Mouse (Mus musculus) heart, embryonic 14.5 days (tissue): ENCODE data around the gene Slco3a1. TPM values are rescaled to one million over a fixed set of nuclear protein-coding genes. Genes with fewer than 3 reads are reported as not detected.

Source experiments
- ATAC-seq: fragments of 200-750 bp; cut with Nextera tagmentation; 2 replicates; pipeline ENCODE4 v1.8.0; 2017; ENCODE audit warnings: low read depth, moderate TSS enrichment; ENCODE audit not compliant: insufficient number of reproducible peaks, insufficient read depth, low FRiP score
- H3K27ac ChIP-seq, 2 experiments: fragments of 200-500 bp in 1 of 2; fragments of 300-500 bp in 1 of 2; sonication (generic) in 1 of 2; replicated peaks in 1 of 2; 2 replicates each; pipeline ENCODE4 v1.5.1; 2012 to 2014; ENCODE audit warnings: low read depth in 2 of 2, low read length in 2 of 2, control low read depth in 1 of 2, mild to moderate bottlenecking in 1 of 2, mixed read lengths in 1 of 2; ENCODE audit not compliant: control insufficient read depth in 1 of 2, insufficient read depth in 1 of 2
- H3K27me3 ChIP-seq: fragments of 300-500 bp; sonication (generic); 2 replicates; pipeline ENCODE4 v1.6.1; 2014; ENCODE audit warnings: mild to moderate bottlenecking, low read length, control low read depth; ENCODE audit not compliant: control insufficient read depth, insufficient read depth
- H3K36me3 ChIP-seq: fragments of 300-500 bp; sonication (generic); 2 replicates; pipeline ENCODE4 v1.6.1; 2014; ENCODE audit warnings: mild to moderate bottlenecking, control low read depth, low read length, mixed read lengths; ENCODE audit not compliant: control insufficient read depth, insufficient read depth
- H3K4me1 ChIP-seq, 2 experiments: fragments of 200-500 bp in 1 of 2; fragments of 300-500 bp in 1 of 2; sonication (generic) in 1 of 2; 2 replicates each; pipeline ENCODE4 v1.6.1; 2012 to 2014; ENCODE audit warnings: low read length in 2 of 2, control low read depth in 1 of 2, mixed read lengths in 1 of 2; ENCODE audit not compliant: control insufficient read depth in 2 of 2, insufficient read depth in 2 of 2
- H3K4me2 ChIP-seq: fragments of 300-500 bp; sonication (generic); 2 replicates; pipeline ENCODE4 v1.6.1; 2014; ENCODE audit warnings: mild to moderate bottlenecking, low read length
- H3K4me3 ChIP-seq, 2 experiments: fragments of 200-500 bp in 1 of 2; fragments of 300-500 bp in 1 of 2; sonication (generic) in 1 of 2; 2 replicates each; pipeline ENCODE4 v1.5.1; 2012 to 2014; ENCODE audit warnings: low read length in 2 of 2, mild to moderate bottlenecking in 2 of 2, control low read depth in 1 of 2, low read depth in 1 of 2, moderate library complexity in 1 of 2; ENCODE audit not compliant: control insufficient read depth in 1 of 2, insufficient read depth in 1 of 2
- H3K9ac ChIP-seq: fragments of 300-500 bp; sonication (generic); 2 replicates; pipeline ENCODE4 v1.6.1; 2014; ENCODE audit warnings: mild to moderate bottlenecking, low read length
- H3K9me3 ChIP-seq: fragments of 300-500 bp; sonication (generic); 2 replicates; pipeline ENCODE4 v1.6.1; 2016; ENCODE audit warnings: low read length, control low read depth; ENCODE audit not compliant: control insufficient read depth
- WGBS: fragments of 180-500 bp; shearing (Covaris S2); extraction: QIAGEN DNeasy Blood & Tissue Kit; methylation state at CpG from one replicate; pipeline ENCODE4 v1.1.7; 2014; 5-methylcytosine and 5-hydroxymethylcytosine counted together
- polyA plus RNA-seq: library from polyadenylated mRNA; unstranded; fragments of >200 nt; fragmentation: Nextera tagmentation; extraction: Ambion mirVana; gene quantifications from 2 replicates; pipeline ENCODE4 v1.2.1, GENCODE M21; 2014

Slco3a1 gene
- polyA plus RNA-seq, 1 experiment from 2014 or later, result 16.0 TPM

DNA sequence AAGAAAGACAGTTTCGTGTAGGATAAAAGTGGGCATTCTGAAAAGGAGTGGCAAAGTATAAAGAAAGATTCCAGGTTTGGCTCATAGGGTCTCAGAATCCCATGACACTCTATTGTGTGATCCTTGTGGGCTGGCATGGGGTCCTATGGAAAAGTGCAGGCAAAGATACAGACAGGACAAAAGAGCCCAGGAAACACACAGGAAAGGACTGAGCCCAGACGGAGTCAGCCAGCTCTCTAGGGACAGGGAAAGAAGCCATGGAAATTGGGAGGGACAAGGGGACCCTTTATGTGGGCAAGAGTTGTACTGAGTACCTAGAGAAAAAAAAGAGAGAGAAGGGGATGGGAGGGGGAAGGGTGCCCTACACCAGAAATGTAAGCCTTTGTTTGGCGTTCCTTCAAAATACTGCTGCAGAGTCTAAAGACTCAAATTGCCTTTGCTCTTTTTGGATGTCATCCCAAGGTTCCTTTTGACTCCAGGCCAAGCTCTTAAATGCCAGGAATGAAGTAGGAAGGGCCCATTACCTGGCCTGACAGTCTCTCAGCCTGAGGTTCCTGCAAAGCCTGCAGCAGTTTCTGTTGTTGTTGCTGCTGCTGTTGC lies 238.6 kb downstream of the Slco3a1 start:
- Histone ChIP-seq H3K4me1 (no peaks in the 10 kb centered on the region), H3K27me3 (no peaks in the 10 kb centered on the region), H3K9ac (no peak overlapping the region), H3K9me3 (no peaks in the 10 kb centered on the region), H3K4me3 (no peak overlapping the region), H3K36me3 (0 out of 2 replicates have a peak, but pooled peaks cover 4% of the 10 kb centered on the region), H3K27ac (no peak overlapping the region), H3K4me2 (no peak overlapping the region)
- WGBS, result 82% methylated on average over 3 of the region's 3 CpGs
- no peak for ATAC-seq

DNA sequence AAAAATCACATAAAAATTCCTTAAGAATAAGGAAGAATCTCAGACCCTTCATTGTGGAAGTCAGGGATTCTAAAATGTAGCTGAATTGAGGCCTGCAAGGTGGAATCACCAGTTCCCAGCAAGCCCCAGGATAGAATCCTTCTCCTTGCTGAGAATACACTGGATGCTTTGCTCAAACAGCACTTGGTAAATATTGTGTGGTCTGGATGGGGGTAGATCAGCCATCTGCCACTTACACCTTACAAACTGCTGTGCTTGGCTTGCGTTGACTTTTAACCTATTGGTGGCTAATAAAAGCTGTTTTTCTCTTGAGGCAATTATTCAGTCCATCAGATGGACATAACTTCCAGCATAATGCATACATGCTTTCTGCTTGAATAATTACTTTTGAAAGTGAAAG lies 240.3 kb downstream of the Slco3a1 start:
- no peaks in the 10 kb centered on the region for H3K9me3 ChIP-seq
- no peaks in the 10 kb centered on the region for H3K27me3 ChIP-seq
- H3K4me1 ChIP-seq, result no peaks in the 10 kb centered on the region
- 0 out of 2 replicates have a peak, but pooled peaks cover under 1% of the 10 kb centered on the region for H3K36me3 ChIP-seq
- no peak for ATAC-seq
- H3K27ac ChIP-seq, result no peak overlapping the region
- no peak overlapping the region for H3K9ac ChIP-seq
- 84% methylated on average over 1 of the region's 1 CpGs for WGBS
- no peak overlapping the region for H3K4me3 ChIP-seq
- H3K4me2 ChIP-seq, result no peak overlapping the region

DNA sequence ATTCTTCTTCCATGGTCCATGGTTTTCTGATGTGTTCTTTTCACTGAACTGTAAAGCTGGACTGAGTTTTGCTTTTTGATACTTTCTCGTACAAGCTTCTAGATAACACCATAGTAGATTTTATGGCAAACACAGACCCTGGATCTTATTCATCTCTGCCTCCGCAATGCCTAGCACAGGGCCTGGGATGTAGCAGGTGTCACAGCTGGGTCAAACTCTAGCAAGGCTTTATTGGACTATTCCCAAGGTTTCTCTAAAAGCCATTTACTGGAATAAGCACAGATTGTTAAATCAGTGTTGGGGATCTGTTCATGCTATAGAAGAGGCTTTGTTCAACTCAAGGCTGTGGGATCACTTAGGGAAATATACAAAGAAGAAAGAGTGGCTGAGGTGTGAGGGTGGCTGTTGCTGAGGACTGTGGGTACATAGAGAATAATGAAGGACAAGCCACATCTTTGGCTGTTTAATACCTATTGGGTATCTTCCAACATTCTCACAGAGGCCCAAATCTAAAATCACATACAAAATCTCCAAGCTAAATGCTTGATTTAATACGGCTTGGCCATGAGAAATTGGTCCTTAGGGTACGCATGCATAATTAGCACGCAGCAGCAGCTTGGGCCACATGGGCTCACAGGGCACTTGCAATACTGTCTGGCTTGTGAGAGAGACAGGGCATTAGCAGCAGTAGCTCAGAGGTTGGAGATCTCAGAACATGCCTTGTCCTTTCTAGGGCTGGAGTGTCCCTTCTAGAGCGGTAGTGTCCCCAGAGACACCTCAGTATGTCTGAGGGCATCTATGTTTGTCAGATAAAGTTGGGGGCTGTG lies 241.1 kb downstream of the Slco3a1 start:
- Histone ChIP-seq H3K9me3 (no peaks in the 10 kb centered on the region), H3K27me3 (no peaks in the 10 kb centered on the region), H3K4me1 (no peaks in the 10 kb centered on the region), H3K9ac (no peak overlapping the region), H3K4me3 (no peak overlapping the region), H3K27ac (no peak overlapping the region), H3K4me2 (no peak overlapping the region), H3K36me3 (no peaks in the 10 kb centered on the region)
- ATAC-seq, result no peak
- WGBS, result 92% methylated on average over 6 of the region's 6 CpGs

DNA sequence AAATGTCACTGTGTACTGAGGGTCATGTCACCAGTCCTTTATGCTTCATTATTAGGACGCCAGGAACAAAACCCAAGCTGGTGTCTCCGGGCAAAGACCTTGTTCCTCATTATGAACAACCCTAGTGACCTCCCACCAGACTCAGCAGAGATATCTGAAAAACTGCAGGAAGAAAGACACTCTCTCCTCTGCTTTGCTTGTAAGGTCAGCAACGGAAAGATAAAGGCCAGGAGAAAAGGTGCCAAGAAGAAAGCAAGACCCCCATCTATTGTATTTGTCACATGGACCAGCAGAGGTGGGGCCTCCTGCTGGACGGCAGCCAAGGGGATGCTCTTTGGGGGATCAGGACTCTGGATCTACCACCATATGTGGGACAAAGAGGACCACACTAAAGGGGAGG lies 243.0 kb downstream of the Slco3a1 start:
- H3K4me2 ChIP-seq, result no peak overlapping the region
- H3K9me3 ChIP-seq, result no peaks in the 10 kb centered on the region
- no peak for ATAC-seq
- H3K27ac ChIP-seq, result no peak overlapping the region
- H3K4me3 ChIP-seq, result no peak overlapping the region
- H3K9ac ChIP-seq, result no peak overlapping the region
- 48% methylated on average over 4 of the region's 4 CpGs for WGBS
- H3K4me1 ChIP-seq, result no peaks in the 10 kb centered on the region
- no peaks in the 10 kb centered on the region for H3K27me3 ChIP-seq
- H3K36me3 ChIP-seq, result no peaks in the 10 kb centered on the region

DNA sequence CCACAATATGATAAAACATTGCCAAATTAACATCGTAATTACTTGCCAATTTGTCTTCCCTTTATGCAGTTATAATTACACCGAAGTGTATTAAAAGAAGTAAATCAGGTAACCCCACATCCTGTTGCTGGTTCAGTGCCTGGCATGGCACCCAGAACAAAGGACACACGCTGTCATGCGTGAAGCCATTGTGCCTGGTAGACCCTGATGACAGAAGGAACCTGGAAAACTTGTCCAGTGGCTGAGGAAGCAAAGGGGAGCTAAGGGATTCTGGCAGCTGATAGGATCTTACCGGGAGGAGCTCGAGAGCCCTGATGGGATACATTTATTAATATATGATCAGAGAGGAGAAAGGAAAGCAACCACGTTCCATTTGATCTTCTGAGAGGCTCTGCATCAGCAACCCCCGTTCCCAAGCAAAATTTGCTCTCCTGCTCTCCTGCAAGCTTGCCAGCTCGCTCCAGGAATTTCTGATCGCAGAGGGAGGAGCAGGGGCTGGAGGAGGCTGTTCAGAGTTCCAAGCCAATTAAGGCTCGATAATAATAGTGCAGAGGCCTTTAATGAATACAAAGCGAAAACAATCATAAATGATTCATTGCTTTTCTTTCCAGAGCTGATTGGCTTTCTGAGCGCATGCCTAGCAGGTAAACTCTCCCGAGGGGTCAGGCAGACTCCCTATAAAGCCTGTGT lies 250.8 kb downstream of the Slco3a1 start:
- Histone ChIP-seq H3K4me2 (no peak overlapping the region), H3K9ac (no peak overlapping the region), H3K27me3 (no peaks in the 10 kb centered on the region), H3K27ac (no peak overlapping the region), H3K36me3 (0 out of 2 replicates have a peak, but pooled peaks cover 4% of the 10 kb centered on the region), H3K4me1 (no peaks in the 10 kb centered on the region), H3K4me3 (no peak overlapping the region), H3K9me3 (no peaks in the 10 kb centered on the region)
- 79% methylated on average over 14 of the region's 14 CpGs for WGBS
- no peak for ATAC-seq

DNA sequence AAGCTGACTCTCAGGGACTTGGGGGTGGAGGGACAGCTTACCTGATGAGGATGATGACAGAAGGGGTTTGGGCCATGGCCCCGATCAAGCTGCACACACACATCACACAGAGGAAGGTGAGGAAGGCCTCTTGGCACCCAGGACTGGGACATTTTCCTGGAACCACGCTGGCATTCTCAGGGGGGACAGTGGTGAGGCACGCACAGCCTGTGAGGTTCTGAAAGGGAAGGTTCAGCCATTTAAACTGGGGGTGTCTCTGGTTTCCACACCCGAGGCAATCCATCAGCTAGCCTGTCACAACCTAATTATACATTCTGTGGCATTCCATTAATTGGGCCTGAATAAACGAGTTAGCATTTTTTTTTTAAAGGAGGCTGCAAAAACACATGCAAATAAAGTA lies 251.5 kb downstream of the Slco3a1 start:
- 67% methylated on average over 5 of the region's 5 CpGs for whole genome bisulfite sequencing

DNA sequence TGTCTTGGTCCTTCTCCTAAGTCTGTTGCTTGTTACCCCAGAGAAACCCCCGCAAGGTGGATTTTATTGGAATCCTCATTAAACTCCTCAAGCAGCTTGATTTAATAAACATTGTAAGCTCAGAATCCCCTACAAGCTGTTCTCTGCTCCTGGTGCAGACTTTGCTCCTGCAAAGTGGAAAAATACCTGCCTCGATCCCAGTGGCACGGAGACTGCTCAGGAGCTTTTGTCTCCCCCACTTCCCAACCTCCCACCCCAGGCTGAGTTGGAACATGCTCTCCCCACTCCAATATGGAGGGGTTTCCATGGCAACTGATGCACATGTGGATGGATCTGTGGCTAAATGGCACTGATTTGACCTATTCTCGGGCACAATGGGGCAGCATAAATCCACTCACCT lies 268.0 kb downstream of the Slco3a1 start:
- Histone ChIP-seq H3K27me3 (no peaks in the 10 kb centered on the region), H3K4me2 (no peak overlapping the region), H3K4me3 (no peak overlapping the region), H3K27ac (no peak overlapping the region), H3K9me3 (no peaks in the 10 kb centered on the region), H3K36me3 (0 out of 2 replicates have a peak, but pooled peaks cover 3% of the 10 kb centered on the region), H3K4me1 (no peaks in the 10 kb centered on the region), H3K9ac (no peak overlapping the region)
- no peak for ATAC-seq
- WGBS, result 90% methylated on average over 4 of the region's 4 CpGs

More for the DNA sequence above, 251.5 kb downstream of the Slco3a1 start:
- no peak for ATAC-seq
- Histone ChIP-seq H3K4me3 (no peak overlapping the region), H3K9me3 (no peaks in the 10 kb centered on the region), H3K27ac (no peak overlapping the region), H3K4me1 (no peaks in the 10 kb centered on the region), H3K27me3 (no peaks in the 10 kb centered on the region), H3K9ac (no peak overlapping the region), H3K36me3 (0 out of 2 replicates have a peak, but pooled peaks cover 4% of the 10 kb centered on the region), H3K4me2 (no peak overlapping the region)
